Mouse (Mus musculus) kidney, adult 18-20 months (tissue): Measurements from ENCODE around the gene Trpm6.

ENCODE experiments used
- DNase-seq: peaks from one replicate; pipeline ENCODE4 v3.0.0; 2021

The Trpm6 gene

GRCm38 (mm10) chr19:18772888-18773488 lies 23.2 kb downstream of the Trpm6 start:
- DNase-seq = no peak

GRCm38 (mm10) chr19:18774085-18774484 lies 24.3 kb downstream of the Trpm6 start:
- no peak for DNase-seq

GRCm38 (mm10) chr19:18799646-18800045 lies 49.9 kb downstream of the Trpm6 start:
- no peak for DNase-seq

GRCm38 (mm10) chr19:18811264-18811663 lies 61.5 kb downstream of the Trpm6 start:
- no peak for DNase-seq

GRCm38 (mm10) chr19:18815170-18815569 lies 65.4 kb downstream of the Trpm6 start:
- peak; percentile 54 for DNase-seq

- no peak for DNase-seq
Measured at GRCm38 (mm10) chr19:18817425-18817824, 67.6 kb downstream of the Trpm6 start.

- no peak for DNase-seq
Measured at GRCm38 (mm10) chr19:18828601-18829000, 78.8 kb downstream of the Trpm6 start.

GRCm38 (mm10) chr19:18831196-18831595 lies 81.4 kb downstream of the Trpm6 start:
- no peak for DNase-seq

- DNase-seq = peak; percentile 65
Measured at GRCm38 (mm10) chr19:18834971-18835370, 85.2 kb downstream of the Trpm6 start.

- DNase-seq = no peak
Measured at GRCm38 (mm10) chr19:18841789-18842562, 92.2 kb downstream of the Trpm6 start.

GRCm38 (mm10) chr19:18842626-18843025 lies 92.8 kb downstream of the Trpm6 start:
- no peak for DNase-seq

GRCm38 (mm10) chr19:18846336-18846735 lies 96.6 kb downstream of the Trpm6 start:
- DNase-seq = no peak

GRCm38 (mm10) chr19:18868311-18868710 lies 118.5 kb downstream of the Trpm6 start:
- no peak for DNase-seq

- DNase-seq = no peak
Measured at GRCm38 (mm10) chr19:18872792-18873569, 123.2 kb downstream of the Trpm6 start.

GRCm38 (mm10) chr19:18873709-18874644 lies 124.2 kb downstream of the Trpm6 start:
- DNase-seq = no peak

- DNase-seq = no peak
Measured at GRCm38 (mm10) chr19:18879264-18879663, 129.5 kb downstream of the Trpm6 start.

- no peak for DNase-seq
Measured at GRCm38 (mm10) chr19:18881162-18881561, 131.4 kb downstream of the Trpm6 start.

- no peak for DNase-seq
Measured at GRCm38 (mm10) chr19:18887646-18888407, 138.0 kb downstream of the Trpm6 start.

GRCm38 (mm10) chr19:18888491-18889116 lies 138.8 kb downstream of the Trpm6 start:
- DNase-seq = no peak

GRCm38 (mm10) chr19:18889117-18889627 lies 139.4 kb downstream of the Trpm6 start:
- DNase-seq = no peak

GRCm38 (mm10) chr19:18889632-18890031 lies 139.8 kb downstream of the Trpm6 start:
- no peak for DNase-seq
